Mouse (Mus musculus) T-helper 2 cell (primary cell): Measurements from ENCODE around the gene Wdr82.

Source experiments
- in situ Hi-C: fragments of 300-600 bp; cut with MboI, MseI; formaldehyde crosslinking; loops from one replicate; pipeline ENCODE4 v1.15.1; 2025; ENCODE audit warnings: high pct_unique_total_duplicates

Gene Wdr82

DNA sequence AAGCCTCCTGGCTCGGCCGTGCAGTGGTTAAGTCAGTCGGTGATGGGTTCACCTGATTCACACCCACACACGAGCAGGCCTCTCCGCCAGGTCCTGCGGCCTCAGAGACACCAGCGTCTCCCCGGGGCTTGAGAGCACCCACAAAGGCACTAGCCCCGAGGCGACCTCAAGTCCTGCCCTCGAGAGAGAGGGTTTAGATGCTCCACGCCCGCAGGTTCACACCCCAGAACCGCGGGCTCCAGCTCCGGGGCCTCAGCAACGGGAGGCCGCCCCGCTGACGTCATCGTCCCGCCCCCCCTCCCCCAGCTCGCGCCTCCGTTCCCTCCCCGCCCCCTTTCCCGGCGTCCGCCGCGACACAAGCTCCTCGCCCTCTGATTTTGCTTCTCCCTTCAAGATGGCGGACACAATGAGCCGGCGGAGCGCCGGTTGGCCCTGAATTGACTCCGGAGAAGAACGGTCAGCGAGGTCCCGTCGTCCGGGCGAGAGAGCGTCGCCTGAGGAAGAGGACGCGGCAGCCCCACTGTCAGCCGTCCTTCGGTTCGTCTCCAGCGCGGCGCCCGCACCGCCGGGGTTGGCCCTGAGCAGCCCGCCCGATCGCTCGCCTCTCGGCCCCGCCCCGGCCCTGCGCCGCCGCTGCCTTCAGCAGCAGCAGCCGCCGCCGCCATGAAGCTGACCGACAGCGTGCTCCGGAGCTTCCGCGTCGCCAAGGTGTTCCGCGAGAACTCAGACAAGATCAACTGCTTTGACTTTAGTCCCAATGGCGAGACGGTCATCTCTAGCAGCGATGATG, at the start of gene Wdr82:
TSS of gene Wdr82 (plus strand) at position 373 of the 790 bp plus-strand sequence.
- in situ Hi-C loops: no loop called here

DNA sequence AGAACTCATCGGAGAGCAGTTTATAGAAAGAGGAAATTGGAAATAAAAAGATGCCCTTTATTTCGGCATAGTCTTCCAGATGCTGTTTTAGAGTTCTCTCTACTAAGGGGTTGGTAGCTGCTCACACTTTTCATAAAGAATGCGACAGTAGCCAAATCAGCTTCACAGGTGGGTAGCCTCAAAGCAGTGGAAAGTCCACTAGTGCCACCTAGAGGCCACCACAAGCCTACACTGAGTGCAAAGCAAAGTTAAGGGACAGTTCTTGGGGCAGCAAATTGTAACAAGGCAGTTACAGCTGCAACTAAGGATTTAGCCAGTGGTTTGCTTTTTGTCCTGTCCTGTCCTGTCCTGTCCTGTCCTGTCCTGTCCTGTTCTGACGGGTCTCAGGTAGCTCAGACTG, 47.1 kb upstream of the Wdr82 start:
- in situ Hi-C loops: no loop called here

DNA sequence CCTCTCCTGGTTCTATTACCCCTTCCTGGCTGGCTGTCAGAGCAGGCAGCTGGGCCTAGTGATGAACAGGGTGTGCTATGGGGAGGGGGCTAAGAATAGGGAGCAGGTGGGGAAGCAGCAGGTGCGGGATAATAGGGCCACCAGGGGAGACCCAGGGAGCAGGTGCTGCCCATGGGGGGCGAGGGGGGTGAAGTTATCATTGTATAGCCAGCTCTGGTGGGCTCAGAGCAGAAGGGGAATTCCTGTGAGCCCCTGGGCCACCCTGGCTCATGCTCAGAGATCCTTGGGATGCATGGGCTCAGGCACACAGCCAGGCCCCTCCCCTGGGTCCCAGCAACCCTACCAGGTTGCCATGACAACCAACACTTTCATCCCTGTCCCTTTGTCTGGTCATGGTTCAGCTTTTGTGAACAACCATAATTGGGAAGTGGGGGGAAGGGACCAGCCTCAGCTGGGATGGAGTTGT, 43.9 kb upstream of the Wdr82 start:
- in situ Hi-C loops: no loop called here

DNA sequence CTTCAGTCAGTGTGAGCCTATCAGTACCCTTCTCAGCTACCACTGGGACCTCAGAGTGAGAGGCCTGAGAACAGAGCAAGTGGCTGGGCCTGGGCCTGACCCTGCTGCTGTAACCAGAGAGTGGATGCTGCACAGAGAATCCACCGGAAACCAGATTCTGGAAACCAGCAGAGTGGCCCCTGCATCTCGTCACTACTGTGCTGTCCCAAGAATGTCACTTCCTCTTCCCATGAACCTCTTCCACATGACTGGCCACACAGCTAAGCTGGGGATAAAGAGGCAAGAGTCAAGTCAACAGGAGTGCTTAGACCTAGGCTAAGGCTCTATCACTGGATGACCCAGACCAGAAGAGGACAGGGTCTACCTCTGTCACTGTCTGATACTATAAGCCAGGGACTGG, 41.7 kb upstream of the Wdr82 start:
- in situ Hi-C loops: no loop called here

DNA sequence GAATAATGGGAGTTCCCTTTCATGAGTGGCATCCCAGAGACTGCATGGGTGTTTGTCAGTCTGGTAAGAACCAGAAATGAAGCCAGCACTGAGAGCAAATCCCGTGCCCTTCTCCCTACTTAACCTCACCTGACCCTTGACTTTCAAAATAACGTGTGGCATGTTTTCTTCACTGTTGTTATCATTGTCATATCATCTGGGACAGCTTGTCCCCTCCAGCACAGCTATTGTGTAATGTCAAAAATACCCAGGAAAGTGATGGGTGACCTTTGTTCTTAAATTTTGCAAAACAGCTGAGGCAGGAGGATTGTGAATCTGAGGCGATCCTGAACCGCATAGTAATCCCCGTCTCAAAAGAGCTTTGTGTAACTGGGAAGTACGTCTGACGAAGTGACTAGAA, 40.5 kb upstream of the Wdr82 start:
- in situ Hi-C loops: no loop called here

DNA sequence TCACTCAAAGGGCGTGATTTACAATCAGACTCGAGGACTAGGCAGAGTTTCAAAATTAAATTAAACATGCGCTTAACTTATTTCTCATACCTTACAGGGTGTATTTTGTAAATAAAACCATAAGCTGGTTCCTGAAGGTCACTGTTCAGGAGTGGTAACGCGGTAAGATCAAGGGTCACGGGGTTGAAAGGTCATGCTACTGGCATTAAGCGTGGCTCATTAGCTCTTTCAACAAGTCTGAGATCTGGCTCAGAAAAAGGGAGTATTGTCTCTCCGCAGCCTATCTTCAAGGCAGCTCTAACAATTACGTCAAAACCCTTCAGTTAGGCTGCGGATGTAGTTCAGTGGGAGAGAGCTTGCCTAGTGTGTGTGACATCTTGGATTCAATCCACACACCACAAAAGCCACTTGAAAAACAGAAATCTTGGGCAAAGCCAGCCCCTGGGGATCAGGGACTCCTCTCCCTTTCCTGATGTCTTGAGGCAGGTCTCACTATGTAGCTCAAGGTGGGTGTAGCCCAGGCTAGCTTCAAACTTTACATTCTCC, 33.0 kb upstream of the Wdr82 start:
- in situ Hi-C loops: no loop called here

DNA sequence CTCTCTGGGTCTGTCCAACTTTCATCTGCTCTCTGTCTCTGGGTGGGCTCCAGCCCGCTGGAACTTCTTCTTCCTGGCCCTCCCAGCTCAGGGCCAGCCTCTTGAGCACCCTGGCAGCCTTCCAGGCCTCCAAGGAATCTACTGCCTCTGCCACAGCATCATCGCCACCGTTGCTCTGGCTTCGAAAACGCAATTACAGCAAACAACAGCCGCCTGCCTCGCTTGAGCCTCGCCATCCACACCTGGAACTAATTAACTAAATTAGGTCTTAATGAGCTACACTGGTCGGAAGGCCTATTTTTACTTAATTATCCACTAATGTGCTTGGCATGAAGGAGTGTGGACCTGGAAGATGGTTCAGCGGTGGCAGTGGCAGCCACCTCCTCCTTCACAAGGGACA, 31.0 kb upstream of the Wdr82 start:
- in situ Hi-C loops: no loop called here

DNA sequence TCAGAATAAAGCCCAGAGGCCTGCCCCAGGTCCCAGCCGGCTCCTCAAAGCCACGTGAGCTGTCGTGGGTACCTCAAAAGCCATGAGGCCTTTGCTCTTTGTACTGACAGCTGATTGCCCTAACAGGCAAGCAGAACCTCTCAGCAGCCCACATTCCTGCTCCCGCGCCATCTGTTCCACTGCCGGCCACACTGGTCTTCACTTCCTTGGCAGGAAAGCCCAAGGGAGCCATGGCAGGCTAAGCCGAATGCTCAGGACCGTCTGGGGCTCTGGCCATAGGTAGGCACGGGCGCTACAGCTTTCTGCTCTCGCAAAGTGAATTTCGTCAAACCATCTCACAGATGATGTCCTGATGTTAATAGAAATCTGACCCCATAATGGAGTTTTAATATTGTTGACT, 28.8 kb upstream of the Wdr82 start:
- in situ Hi-C loops: no loop called here

DNA sequence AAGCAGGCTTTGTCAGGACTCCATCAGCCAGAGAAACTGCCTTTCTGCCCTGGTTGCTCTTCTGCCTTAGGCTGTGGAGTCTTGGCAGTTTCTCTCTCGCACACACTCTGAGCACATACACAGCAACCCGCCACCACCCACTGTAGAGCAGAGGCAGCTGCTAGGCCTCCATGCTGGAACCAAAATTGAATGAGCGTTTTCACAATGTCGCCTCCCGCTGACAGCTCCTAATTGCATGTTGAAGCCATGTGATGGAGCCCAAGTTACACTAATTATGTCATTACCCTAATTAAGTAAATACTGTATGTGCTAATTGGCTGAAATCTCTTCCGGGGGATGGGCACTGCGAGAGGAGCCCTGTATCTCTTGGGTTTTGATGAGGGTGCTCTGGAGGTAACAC, 26.6 kb upstream of the Wdr82 start:
- in situ Hi-C loops: no loop called here

DNA sequence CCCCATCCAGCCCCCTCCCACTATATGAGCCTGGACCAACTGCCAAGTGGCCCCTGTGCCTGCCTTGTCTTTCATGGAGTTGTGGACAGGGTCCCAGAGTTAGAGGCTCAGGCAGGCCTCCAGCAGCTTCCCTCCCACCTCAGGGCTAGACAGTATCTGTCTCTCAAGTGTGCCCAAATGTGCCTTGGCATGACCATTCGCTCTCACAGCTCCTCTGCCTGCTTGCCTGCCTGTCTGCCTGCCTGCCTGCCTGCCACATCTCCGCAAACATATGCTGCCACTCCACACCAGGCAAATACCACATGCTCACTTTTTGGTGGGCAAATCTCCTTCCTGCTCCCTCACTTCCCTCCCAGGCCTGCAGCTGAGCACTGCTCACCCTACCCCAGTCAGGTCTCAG, 25.1 kb upstream of the Wdr82 start:
- in situ Hi-C loops: no loop called here

DNA sequence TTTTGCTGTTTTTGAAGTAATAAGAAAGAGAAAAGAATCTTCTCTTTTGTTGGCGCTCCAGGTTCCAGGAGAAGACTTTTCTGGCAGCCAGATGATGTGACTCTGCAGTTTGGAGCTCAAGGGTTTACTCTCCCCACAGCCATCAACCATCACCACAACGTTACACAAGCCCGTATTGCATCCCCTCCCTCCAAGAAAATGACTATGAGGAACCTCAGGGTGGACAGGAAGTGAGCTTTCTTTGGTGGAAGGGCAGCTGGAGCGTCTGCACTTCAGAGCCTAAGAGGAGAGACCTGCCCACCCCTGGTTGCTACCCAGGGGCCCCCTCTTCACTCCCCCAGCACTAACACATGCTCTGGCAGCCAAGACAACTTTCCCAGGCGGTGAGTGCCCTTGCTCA, 23.4 kb upstream of the Wdr82 start:
- in situ Hi-C loops: no loop called here

DNA sequence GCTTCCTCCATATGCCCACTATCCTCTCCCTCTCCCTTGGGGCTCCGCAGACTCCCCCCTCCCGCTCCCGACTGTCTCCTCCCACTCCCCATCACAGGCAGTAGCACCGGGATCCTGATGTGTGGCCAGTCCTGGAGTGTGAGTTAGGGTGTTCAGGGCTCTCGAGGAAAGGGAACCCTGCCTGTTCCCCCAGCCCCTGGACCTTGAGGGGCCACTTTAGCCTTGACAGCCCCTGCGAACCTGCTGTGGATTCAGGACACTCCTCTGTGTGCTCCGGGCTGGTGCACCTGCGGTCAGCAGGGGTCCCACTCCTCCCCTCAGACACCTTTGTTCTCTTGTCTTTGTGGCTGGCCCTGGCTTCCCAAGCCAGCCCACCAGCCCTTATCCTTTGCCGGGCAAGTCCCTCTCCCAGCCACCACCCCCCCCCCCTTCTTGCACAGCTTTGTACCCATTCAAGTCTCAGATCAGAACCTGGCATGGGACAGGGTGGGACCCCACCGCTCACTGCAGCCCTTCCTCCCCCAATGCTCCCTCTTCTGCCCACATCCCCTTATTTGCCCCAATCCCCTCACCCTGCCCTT, 22.8 kb upstream of the Wdr82 start:
- in situ Hi-C loops: no loop called here

DNA sequence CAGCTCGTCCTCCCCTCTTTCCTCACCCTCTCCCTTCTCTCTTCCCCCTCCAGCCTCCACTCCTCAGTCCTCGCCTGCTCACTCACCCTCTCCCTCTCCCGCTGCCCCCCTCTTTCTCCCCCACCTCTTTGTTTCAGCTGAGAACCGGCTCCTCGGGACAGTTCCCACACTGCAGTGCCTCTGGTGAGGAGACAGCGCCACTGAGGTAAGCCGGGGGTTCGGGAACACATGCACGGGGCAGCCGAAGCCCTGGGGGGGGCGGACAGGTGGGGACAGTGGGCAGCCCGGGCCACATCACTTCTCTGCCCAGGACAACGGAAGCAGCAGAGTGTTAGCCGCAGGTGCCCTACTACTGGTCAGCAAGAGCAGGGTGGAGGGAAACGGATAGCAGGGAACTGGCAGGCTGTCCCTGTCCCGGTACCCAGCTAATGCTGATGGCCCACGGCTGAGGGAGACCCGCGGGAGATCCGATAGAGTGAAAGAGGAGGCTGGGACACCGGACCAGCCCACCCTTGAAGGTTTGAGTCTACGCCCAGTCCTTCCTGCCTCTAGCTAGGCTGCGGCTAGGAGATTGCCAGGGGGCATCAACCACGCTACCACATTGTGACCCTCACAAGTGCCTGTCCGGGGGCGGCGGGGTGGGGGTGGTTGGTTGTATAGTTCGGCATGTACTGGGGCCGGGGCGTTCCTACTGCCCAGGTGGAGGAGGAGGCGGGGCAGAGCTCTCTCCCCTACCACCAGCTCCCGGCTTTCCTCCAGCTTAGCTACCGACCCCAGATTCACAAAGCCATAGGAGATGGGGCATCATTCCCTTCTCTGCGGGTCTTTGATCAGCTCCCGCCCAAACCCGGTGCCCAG, 22.0 kb upstream of the Wdr82 start:
- in situ Hi-C loops: no loop called here

DNA sequence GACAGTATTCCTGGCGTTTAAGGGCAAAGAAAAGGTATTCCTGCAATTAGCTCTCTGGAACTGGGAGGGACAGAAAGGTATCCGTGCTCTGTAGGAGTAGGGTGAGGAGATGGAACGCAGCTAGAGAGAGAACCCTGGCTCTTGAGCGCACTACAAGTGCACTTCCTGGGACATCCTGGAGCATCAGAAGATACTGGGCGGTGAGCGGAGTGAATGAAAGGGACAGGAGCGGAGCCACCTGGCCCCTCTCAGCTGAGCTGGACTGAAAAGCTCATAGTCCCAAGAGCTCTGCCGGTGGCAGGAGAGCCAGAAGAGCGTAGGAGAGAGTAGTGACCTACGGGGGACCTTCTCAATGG, 21.4 kb upstream of the Wdr82 start:
- in situ Hi-C loops: no loop called here

DNA sequence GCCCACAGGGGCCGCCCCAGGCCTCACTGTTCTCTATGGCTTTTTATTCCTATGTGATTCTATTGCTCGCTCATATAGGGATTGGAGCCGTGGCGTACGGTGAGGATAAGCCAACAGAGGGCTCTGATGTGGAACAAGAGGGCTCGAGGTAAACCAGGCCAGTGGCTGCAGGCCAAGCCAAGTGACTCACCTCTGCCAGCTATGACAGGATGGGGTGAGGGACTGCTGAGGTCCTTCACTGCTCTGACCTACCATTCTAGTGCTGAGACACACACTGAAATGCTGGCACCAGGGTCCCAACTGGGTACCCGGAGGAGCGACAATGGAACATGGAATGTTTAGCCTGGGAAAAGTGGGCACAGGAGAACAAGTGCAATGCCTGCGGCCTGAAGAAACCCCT, 16.6 kb upstream of the Wdr82 start:
- in situ Hi-C loops: no loop called here

DNA sequence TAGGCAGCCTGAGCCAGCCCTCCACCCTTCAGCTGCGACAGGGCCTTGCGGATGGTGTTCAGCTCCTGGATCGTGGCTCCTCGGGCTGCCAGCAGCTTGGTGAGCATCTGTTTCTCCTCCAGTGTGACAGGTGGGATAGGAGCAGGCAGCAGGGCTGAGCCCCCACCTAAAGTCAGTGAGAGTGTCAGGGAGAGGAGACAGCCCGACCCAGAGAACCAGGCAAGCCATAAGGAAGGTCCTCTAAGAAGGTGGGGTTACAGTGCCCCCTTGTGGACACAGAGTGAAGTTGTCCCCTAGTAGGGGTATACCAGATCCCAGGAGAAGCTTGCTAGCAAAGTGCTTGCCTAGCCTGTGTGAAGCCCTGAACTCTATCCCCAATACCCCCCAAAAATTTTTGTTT, 14.3 kb upstream of the Wdr82 start:
- in situ Hi-C loops: no loop called here

DNA sequence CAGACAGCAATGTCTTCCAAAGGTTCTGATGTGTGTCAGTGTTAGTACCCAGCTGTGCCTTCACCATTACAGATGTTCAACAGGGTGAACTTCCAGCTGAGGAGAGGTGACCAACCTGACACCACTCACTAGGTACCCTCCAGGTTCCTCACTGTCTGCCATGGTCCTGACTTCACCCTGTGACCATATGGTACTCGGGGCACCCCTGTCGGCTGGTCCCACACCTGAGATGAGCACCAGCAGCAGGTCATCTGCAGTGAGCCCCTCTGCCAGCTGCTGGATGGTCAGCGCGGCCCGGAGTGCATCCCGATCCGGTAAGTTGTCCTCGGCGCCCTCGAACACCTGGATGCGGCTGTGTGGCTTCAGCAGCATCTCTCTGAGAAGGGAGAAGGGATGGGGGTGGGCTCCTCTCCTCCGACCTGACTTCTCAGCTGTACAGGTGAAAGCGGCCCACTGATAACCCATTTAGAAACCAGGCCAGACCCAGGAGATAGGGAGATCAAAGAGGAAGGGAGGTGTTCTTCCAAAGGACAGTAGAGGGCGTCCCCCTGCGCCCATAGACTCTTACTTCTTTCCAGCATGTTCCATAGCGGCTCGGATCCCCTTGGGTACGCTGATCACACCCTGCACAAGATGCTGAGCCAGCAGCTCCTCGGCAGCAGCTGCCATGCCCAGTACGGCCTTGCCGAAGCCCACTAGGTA, 13.7 kb upstream of the Wdr82 start:
- in situ Hi-C loops: no loop called here

DNA sequence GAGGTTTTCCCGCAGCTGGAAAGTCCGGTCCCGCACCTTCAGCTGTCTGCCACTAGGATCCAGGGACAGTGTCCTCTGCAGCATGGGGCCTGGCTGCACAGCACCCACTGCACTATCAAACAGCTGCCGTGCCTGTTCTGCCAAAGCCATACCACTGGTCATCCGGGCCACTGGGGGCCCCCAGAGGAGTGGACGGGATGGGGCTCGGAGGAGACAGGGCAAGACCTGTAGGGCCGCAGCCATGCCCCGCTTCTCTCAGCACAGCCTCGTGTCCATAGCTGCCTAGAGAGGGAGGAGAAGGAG, 13.2 kb upstream of the Wdr82 start:
- in situ Hi-C loops: no loop called here

DNA sequence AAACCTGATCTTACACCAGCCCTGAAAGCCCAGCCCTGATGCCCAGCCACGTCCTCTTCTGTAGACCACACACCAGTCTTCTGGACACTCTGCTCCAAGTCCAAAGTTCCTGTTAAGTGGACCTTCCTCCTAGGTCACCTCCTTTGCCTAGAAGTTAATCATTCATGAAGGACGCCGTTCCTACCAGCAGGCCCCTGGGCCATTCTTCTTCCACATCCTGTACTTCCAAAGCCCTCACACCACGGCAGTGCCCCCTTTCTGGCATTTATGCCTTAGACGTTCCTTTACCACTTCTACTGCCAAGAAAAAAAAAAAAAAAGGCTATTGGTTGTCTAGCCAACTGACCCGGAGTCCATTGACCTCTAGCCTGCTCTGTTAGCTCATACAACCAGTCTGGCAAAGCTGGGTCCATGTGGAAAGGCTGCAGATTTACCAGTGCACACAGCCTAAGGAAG, 12.7 kb upstream of the Wdr82 start, which contains the start of gene Glyctk:
TSS of gene Glyctk (minus strand) at position 102 of the 455 bp plus-strand sequence.
- in situ Hi-C loops: no loop called here

DNA sequence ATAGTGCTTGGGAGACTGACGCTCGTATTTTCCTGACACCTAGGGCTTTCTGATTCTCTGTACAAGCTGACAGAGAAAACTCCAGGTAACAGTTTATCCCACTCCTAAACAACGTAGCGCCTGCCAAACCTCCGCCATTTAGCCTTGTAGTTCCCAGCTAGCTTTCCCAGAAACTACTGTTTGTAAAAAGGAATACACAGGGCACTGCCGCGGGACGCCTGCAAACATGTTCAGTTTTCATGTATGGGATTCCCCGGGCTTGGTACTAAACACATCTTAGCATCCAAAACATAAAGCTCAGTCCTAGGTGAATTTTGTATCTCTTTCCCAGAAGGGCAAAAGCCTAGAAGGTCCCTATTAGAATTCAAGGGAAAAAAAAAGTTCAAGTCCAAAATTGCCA, 11.5 kb upstream of the Wdr82 start:
- in situ Hi-C loops: no loop called here

DNA sequence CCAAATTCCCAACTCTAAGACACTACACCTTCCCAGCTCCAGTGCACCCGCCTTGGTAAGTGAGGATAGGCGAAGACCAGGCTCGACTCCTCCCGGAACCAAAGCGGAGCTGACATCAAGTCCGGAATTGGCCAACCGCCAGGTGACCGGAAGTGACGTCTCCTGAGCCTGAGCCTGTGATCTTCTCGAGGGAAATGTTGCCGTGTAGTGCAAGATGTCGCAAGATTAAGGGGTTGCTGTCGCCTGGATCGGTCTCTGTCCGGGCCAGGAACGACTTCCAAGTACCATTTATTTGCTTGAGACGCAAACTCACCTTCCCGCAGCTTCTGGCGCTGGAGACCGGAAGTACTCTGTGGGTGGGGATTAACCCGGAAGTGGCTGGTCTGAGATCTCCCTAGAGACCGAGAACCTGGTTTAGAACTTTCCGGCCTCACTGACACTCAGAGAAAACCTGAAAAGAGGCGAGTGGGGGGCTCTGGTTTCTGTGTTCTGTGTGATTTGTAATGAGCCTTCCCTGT, 10.9 kb upstream of the Wdr82 start:
- in situ Hi-C loops: no loop called here

DNA sequence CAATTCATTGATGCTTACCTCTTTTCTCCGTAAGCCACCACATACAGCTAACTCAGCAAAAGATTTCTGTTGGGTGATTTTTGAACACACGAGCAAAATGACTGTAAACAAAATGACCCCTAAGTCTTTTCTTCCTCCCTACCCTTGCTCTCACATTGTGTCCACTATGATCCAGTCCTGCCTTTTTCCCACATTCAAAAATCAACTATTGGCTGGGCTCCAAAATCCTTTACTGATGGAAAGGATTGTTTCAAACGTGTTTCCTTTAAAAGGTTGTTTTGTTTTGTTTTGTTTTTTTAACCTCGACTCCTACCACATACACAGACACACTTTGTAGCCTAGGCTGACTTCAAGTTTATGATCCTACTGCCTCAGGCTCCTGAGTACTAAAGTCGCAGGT, 10.3 kb upstream of the Wdr82 start:
- in situ Hi-C loops: no loop called here
